Mouse (Mus musculus) A20 (cell line): ENCODE results near the gene Vmn2r117.
"Not testable (repeated sequence)": the region's sequence is repeated elsewhere in the genome, so short reads cannot be mapped to it uniquely, and the experiment has no call there.

Experiments
- DNase-seq: peaks from one replicate; pipeline ENCODE4 v3.0.0-alpha.2; 2011; ENCODE audit warnings: low read depth, low spot score

Gene Vmn2r117

DNA sequence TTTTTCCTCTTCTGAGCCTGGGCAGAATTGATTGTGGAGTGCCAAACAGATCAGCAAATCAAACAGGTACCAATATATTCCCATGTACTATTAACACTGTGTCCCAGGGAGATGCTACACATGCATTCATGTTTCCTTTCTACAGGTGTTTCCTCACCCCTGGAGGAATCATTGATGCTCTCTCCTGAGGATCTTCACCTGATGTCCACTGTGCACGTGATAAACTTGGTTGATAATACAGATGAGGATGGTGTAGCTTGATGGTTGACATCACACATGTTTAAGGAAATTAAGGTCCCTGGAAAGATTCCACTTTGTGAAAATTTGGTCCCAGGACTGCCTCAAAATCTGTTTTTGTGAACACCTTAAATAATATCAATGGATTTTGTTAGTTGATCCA lies at the start of gene Vmn2r117:
Gene Vmn2r117, minus strand, starts transcription at position 101 of the 400 bp plus-strand sequence.
- not testable (repeated sequence) for DNase-seq

DNA sequence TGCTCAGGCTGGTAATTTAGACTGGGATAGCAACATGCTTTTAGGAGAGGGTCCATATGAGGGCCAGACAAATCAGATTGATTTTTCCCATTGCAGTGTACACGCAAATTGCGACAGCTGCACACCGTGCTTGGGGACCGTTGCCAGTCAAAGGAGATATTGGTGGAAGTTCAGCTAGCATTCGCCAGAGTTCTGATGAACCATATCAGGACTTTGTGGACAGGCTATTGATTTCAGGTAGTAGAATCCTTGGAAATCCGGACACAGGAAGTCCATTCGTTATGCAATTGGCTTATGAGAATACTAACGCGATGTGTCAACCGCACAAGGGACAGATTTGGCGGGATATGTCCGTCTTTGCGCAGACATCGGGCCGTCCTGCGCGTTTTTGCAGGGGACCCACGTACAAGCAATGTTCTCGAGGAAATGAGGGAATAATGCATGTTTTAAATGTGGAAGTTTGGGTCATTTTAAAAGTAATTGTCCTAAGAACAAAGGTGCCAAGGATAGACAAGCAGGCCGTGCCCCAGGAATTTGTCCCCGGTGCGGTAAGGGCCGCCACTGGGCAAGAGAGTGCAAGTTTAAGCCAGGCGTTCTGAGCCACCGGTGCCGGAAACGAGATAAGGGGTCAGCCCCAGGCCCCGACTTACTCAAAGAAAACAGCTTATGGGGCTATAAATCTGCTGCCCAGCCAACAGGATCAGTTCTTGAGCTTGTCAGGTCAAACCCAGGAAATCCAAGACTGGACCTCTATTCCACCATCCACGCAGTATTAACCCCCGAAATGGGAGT lies 43.6 kb upstream of the Vmn2r117 start:
- DNase-seq: not testable (repeated sequence)

DNA sequence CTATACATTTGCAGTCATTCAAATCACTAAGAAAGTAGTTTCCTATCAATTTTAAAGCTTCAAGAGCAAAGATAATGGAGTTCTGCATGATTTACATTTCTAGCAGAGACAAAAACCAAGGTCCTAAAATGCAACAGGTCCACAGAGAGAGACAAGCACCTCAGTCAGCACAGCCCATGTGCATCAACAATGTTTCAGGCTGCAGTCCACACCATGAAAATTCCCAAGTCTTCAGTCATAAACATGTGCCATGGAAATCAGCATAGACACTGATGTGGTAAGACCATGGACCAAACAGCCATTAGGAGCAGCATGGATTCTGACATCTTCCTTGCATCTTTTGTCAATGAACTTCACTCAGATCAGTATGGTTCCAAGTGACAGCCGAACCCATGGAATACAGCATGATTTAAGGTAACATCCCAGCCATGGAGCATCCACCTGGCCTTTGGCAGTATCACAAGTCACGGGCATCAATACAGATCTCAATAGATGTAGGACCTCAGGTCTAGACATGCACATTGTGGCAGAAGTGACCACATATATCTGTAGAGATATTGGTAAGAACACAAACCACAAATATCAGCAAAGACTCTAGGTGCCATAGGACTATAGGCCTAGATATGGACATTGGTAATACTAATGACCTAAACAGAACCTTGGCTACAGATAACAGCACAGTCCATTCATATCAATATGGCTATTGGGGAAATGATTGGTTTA lies 39.4 kb upstream of the Vmn2r117 start:
- DNase-seq: no peak

DNA sequence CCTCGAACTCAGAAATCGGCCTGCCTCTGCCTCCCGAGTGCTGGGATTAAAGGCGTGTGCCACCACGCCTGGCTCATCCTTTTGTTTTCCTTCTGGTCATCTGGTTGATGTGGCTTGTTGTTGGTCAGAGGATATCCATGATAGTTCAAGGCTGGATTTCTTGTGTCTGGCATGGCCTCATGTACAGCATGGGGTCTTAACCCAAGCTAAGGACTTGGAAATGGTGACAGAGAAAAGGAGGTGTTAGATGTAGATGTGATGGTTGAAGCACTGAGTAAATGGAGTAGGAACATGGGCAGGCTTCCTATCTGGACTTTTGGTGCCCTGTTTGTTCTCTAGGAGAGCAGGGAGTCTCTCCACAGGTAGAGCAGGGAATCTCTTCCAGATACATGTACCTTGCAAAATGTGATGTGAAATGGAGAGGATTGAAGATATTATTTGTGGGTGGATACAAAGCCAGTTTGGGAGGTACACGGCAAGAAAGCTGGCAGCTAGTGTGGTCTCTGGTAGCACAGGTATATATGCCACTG lies 46.3 kb downstream of the Vmn2r117 start:
- DNase-seq: no peak
